Mouse (Mus musculus) spleen, adult 2 months (tissue): Measurements from ENCODE around the gene Kcnq5.

Experiments
- CTCF ChIP-seq: fragments of 200-500 bp; IDR thresholded peaks from 2 replicates; pipeline ENCODE4 v1.5.1; 2011; ENCODE audit warnings: mild to moderate bottlenecking, inconsistent platforms; ENCODE audit not compliant: insufficient read depth, insufficient read length, insufficient replicate concordance; ENCODE audit errors: extremely low read depth
- POLR2A ChIP-seq: fragments of 200-500 bp; IDR thresholded peaks from 2 replicates; pipeline ENCODE4 v1.6.1; 2011; ENCODE audit warnings: low read depth, low read length, inconsistent platforms

DNA sequence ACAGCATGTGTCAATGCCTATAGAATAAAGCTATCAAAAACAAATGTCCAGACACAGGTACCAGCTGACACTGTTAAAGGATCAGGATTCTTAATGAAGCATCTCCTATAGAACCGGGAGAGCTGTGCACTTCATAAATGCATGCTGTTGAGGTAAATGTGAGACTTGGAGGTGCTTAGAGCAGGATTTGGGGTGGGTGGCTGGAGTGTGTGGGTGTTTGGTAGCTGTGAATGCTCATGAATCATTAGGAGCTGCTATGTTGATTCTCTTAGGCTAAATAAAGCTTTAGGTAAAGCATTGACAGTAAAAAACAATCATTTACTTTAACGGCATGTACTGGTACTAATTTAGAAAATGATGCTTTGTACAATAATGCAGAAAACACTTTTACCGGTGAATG lies 465.4 kb downstream of the Kcnq5 start:
- TF ChIP-seq CTCF (no peak), POLR2A (no peak)
